Mouse (Mus musculus) lung, postnatal 0 days (tissue): Measurements from ENCODE around the gene Rerg. TPM values are rescaled to one million over a fixed set of nuclear protein-coding genes. Genes with fewer than 3 reads are reported as not detected.
A peak's percentile ranks its signal among the peaks of the same experiment; 100 is the strongest.

Experiments
- ATAC-seq: fragments of 200-750 bp; cut with Nextera tagmentation; 2 replicates; pipeline ENCODE4 v1.8.0; 2017; ENCODE audit warnings: moderate library complexity
- DNase-seq: peaks from one replicate; pipeline ENCODE4 v3.0.0-alpha.2; 2016; ENCODE audit warnings: low spot score
- H3K27ac ChIP-seq: fragments of 300-500 bp; sonication (generic); 2 replicates; pipeline ENCODE4 v1.5.1; 2014; ENCODE audit warnings: antibody characterized with exemption, mild to moderate bottlenecking, low read length, mixed read lengths
- H3K27me3 ChIP-seq: fragments of 300-500 bp; sonication (generic); replicated peaks from 2 replicates; pipeline ENCODE4 v1.6.1; 2014; ENCODE audit warnings: low read length, mixed read lengths; ENCODE audit not compliant: insufficient read depth
- H3K36me3 ChIP-seq: fragments of 300-500 bp; sonication (generic); 2 replicates; pipeline ENCODE4 v1.6.1; 2014; ENCODE audit warnings: low read length, mixed read lengths; ENCODE audit not compliant: insufficient read depth
- H3K4me1 ChIP-seq: fragments of 300-500 bp; sonication (generic); 2 replicates; pipeline ENCODE4 v1.6.1; 2014; ENCODE audit warnings: antibody characterized with exemption, low read depth, low read length, mixed read lengths; ENCODE audit not compliant: insufficient read depth
- H3K4me2 ChIP-seq: fragments of 300-500 bp; sonication (generic); replicated peaks from 2 replicates; pipeline ENCODE4 v1.6.1; 2014; ENCODE audit warnings: low read depth, mild to moderate bottlenecking, low read length, moderate library complexity, mixed read lengths
- H3K4me3 ChIP-seq: fragments of 300-500 bp; sonication (generic); 2 replicates; pipeline ENCODE4 v1.5.1; 2014; ENCODE audit warnings: low read depth, low read length
- H3K9ac ChIP-seq: fragments of 300-500 bp; sonication (generic); replicated peaks from 2 replicates; pipeline ENCODE4 v1.6.1; 2014; ENCODE audit warnings: low read depth, mild to moderate bottlenecking
- H3K9me3 ChIP-seq: fragments of 300-500 bp; sonication (generic); 2 replicates; pipeline ENCODE4 v1.6.1; 2016; ENCODE audit warnings: low read length, mixed read lengths
- CTCF ChIP-seq: IDR thresholded peaks from 2 replicates; pipeline ENCODE4 v1.5.1; 2016; ENCODE audit warnings: antibody characterized with exemption, mild to moderate bottlenecking
- EP300 ChIP-seq: IDR thresholded peaks from 2 replicates; pipeline ENCODE4 v1.6.1; 2016; ENCODE audit warnings: antibody characterized with exemption, mild to moderate bottlenecking, control low read depth
- WGBS: fragments of 180-500 bp; shearing (Covaris S2); extraction: QIAGEN DNeasy Blood & Tissue Kit; methylation state at CpG from one replicate; pipeline ENCODE4 v1.1.7; 2014; 5-methylcytosine and 5-hydroxymethylcytosine counted together
- polyA plus RNA-seq: library from polyadenylated mRNA; unstranded; fragments of >200 nt; fragmentation: Nextera tagmentation; extraction: Ambion mirVana; gene quantifications from 2 replicates; pipeline ENCODE4 v1.2.1, GENCODE M21; 2015

Rerg gene
- polyA plus RNA-seq, 1 experiment from 2014 or later: 42.9 TPM

- no peak overlapping the region for H3K9ac ChIP-seq
- no peaks in the 10 kb centered on the region for H3K36me3 ChIP-seq
- H3K27me3 ChIP-seq: no peaks in the 10 kb centered on the region
- no peaks in the 10 kb centered on the region for H3K9me3 ChIP-seq
- H3K4me2 ChIP-seq: no peak overlapping the region
- DNase-seq: no peak
- H3K27ac ChIP-seq: no peak overlapping the region
- H3K4me3 ChIP-seq: no peak overlapping the region
- peaks cover 8% of the 10 kb centered on the region; the same call in 1 of the 2 replicates for H3K4me1 ChIP-seq
- 65% methylated on average over 7 of the region's 7 CpGs for WGBS
- no peak for ATAC-seq
- TF ChIP-seq CTCF: no peak
- no peak for TF ChIP-seq EP300
These were observed 55.4 kb downstream of the Rerg start for GRCm38 (mm10) chr6:137114859-137115258.

- ATAC-seq (0 out of 2 replicates have a peak, but pooled peaks have one; percentile 10), DNase-seq (no peak)
- Histone ChIP-seq H3K9me3 (no peaks in the 10 kb centered on the region), H3K9ac (no peak overlapping the region), H3K27me3 (no peaks in the 10 kb centered on the region), H3K4me3 (no peak overlapping the region), H3K27ac (peak overlapping the region; percentile 74), H3K36me3 (no peaks in the 10 kb centered on the region), H3K4me1 (peaks cover 13% of the 10 kb centered on the region; the same call in 1 of the 2 replicates), H3K4me2 (0 out of 2 replicates have a peak overlapping the region, but pooled peaks have one; percentile 11)
- WGBS: 63% methylated on average over 9 of the region's 9 CpGs
- 0 out of 2 replicates have a peak, but pooled peaks have one; percentile 13 for TF ChIP-seq CTCF
- TF ChIP-seq EP300: no peak
These were observed 59.0 kb downstream of the Rerg start for GRCm38 (mm10) chr6:137111266-137111813.

- no peak for DNase-seq
- H3K4me3 ChIP-seq: no peak overlapping the region
- peak overlapping the region; percentile 74 for H3K27ac ChIP-seq
- H3K4me1 ChIP-seq: peaks cover 13% of the 10 kb centered on the region; the same call in 1 of the 2 replicates
- TF ChIP-seq CTCF: no peak
- TF ChIP-seq EP300: no peak; the same call in 1 of the 2 replicates
- ATAC-seq: peak; percentile 67
- H3K27me3 ChIP-seq: no peaks in the 10 kb centered on the region
- H3K4me2 ChIP-seq: 0 out of 2 replicates have a peak overlapping the region, but pooled peaks have one; percentile 11
- no peak overlapping the region for H3K9ac ChIP-seq
- H3K36me3 ChIP-seq: no peaks in the 10 kb centered on the region
- H3K9me3 ChIP-seq: no peaks in the 10 kb centered on the region
- WGBS: 33% methylated on average over 6 of the region's 6 CpGs
These were observed 59.5 kb downstream of the Rerg start for GRCm38 (mm10) chr6:137110778-137111174.

DNA sequence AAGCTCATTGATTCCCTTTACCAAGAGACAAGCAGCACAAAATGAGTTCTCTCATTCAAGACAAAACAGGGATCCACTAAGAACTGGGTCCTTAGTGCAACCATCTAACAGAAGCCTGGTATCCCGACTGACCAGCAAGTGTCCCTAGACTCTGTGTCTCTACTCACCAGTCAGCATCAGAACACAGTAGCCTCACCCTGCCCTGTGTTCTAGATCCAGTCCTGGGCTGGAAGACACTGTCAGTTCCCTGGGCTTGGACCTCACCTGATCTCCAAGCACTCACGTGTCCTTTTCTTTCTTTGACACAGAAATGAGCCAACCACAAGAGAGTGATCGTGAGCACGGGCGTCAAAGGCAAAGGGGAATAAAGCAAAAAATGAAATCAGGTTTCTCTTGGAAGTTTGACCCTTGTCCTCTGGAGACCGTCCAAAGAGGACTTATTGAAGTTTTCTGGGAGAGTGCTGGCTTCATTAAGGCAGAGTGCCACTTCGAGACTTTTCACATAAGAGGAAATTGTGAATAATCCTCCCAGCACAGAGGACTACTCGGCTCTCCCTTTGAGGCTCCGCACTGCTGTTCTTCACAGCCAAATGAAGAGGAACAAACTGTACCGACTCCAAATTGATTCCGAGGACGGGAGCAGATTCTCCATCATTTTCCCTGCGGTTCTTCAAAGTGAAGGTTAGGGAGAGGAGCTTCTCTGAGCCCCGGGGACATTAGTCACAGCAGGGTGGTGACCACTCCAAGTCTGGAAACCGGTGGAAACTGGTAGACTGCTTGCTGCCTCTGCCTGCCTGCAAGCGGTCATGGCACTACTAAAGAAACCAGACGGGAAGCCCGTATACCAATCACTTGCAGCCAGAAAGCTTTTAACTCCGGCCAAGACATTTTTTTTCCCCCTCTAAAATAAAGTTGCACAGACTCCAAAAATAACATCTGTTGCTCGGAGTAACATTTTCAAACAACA is 60.2 kb downstream of the Rerg start:
- DNase-seq: peak; percentile 84
- TF ChIP-seq EP300 (peak; percentile 58), CTCF (peak; percentile 47)
- WGBS: 30% methylated on average over 20 of the region's 20 CpGs
- Histone ChIP-seq H3K4me2 (peak overlapping the region; percentile 11; the same call in 1 of the 2 replicates), H3K27ac (peak overlapping the region; percentile 74), H3K27me3 (no peaks in the 10 kb centered on the region), H3K9ac (no peak overlapping the region), H3K4me1 (peaks cover 13% of the 10 kb centered on the region; the same call in 1 of the 2 replicates), H3K36me3 (no peaks in the 10 kb centered on the region), H3K9me3 (no peaks in the 10 kb centered on the region), H3K4me3 (no peak overlapping the region)
- peak; percentile 85 for ATAC-seq

DNA sequence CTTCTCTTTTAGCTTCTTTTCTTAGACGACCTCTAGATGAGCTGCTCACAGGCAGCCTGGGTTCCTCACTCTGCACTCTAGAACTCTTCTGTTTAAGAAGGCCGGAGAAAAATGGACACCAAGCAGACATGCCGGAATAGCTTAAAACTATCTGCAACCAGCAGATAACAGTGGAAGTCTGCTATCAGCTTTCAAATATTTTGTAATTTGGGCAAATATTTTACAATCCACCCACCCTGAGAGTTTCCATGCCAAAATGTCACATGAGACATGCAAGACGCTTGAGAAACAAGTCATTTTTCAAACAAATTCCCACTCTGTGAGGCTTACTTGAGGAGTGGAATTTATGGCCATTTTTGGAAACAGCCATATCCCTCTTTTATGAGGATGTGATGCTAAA is 65.0 kb downstream of the Rerg start:
- no peak for TF ChIP-seq CTCF
- TF ChIP-seq EP300: peak; percentile 36; the same call in 1 of the 2 replicates
- Histone ChIP-seq H3K4me1 (peaks cover 10% of the 10 kb centered on the region; the same call in 1 of the 2 replicates), H3K9me3 (no peaks in the 10 kb centered on the region), H3K9ac (no peak overlapping the region), H3K27ac (peak overlapping the region; percentile 28; the same call in 1 of the 2 replicates), H3K4me2 (no peak overlapping the region), H3K4me3 (no peak overlapping the region), H3K27me3 (no peaks in the 10 kb centered on the region), H3K36me3 (no peaks in the 10 kb centered on the region)
- WGBS: 38% methylated on average over 4 of the region's 4 CpGs
- DNase-seq (peak; percentile 66), ATAC-seq (no peak)

DNA sequence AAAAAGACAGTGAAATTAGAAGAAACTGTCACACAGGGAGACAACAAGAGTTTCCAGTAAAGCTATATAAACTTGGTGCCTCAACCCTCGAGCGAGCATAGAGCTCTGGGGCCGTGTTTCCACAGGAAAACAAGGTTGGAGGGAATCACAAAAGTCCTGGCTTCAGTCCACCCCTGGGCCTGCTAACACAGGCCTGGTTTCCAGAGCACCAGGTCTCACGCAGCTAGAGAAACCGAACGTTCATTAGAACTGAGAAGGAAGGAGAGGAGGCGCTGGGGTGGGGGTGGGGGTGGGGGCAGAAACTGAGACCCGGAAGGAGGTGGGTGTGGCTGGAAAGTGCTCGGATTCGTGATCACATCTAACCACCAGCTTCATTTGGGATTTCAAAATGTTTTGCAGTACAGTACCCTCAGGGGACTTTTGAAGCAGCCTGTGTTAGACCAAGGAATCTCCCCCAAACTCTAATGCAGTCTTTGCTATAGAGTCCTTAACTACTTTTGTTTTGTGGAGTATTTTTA is 67.6 kb downstream of the Rerg start:
- 21% methylated on average over 10 of the region's 10 CpGs for WGBS
- ATAC-seq (peak; percentile 18; the same call in 1 of the 2 replicates), DNase-seq (peak; percentile 23)
- Histone ChIP-seq H3K4me3 (no peak overlapping the region), H3K36me3 (no peaks in the 10 kb centered on the region), H3K4me1 (peaks cover 10% of the 10 kb centered on the region; the same call in 1 of the 2 replicates), H3K9me3 (no peaks in the 10 kb centered on the region), H3K9ac (no peak overlapping the region), H3K27ac (0 out of 2 replicates have a peak overlapping the region, but pooled peaks have one; percentile 32), H3K27me3 (no peaks in the 10 kb centered on the region), H3K4me2 (no peak overlapping the region)
- TF ChIP-seq EP300 (no peak), CTCF (no peak)
